Mouse (Mus musculus): ENCODE results near the gene Kcnn3. TPM values are rescaled to one million over a fixed set of nuclear protein-coding genes. Genes with fewer than 3 reads are reported as not detected.
A peak's percentile ranks its signal among the peaks of the same experiment; 100 is the strongest.

The Kcnn3 gene
- polyA plus RNA-seq, 2 experiments: 0.03 TPM; not detected in 1

DNA sequence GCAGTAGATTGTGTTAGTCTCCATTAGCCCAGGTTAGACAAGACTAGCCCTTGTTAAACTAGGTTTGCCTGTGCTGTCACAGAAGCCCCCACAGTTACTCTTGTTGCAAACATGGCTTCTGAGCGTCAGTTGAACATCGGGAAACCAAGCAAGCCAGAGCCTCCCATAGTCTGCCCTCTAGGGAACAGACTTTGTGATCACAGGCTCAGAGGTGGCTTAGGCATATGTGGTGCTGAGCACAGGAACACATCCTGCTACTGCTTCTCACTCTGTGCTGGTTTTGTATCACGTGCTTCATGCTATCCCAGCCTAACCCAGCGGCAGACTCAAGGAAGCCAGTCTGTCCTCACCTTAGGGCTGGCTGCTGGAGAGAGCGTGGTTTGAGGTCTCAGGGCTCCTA, 92.1 kb downstream of the Kcnn3 start:
- H3K9me3 ChIP-seq (ENCODE audit: control insufficient read depth, low read length): no peaks in the 10 kb centered on the region
- H3K27ac ChIP-seq: no peak overlapping the region
- H3K4me3 ChIP-seq (ENCODE audit: insufficient read depth in 1 of 2, low read depth in 2 of 2, low read length in 2 of 2): no peak overlapping the region
- no peak for TF ChIP-seq EP300 (IDR thresholded peaks at IDR 0.05; ENCODE audit: low read depth)
- 60% methylated on average over 5 of the region's 5 CpGs for WGBS (ENCODE audit: insufficient replicate concordance)
- H3K36me3 ChIP-seq (replicated peaks; ENCODE audit: control insufficient read depth, insufficient read depth, low read depth): no peaks in the 10 kb centered on the region
- H3K9ac ChIP-seq (replicated peaks): no peak overlapping the region
- ATAC-seq (ENCODE audit: insufficient read depth): no peak
- DNase-seq (ENCODE audit: low read depth in 3 of 3, low spot score in 3 of 3): no peak
- no peak overlapping the region for H3K4me2 ChIP-seq (ENCODE audit: low read depth)
- H3K27me3 ChIP-seq (ENCODE audit: control insufficient read depth, insufficient read depth, low read length): no peaks in the 10 kb centered on the region
- no peaks in the 10 kb centered on the region for H3K4me1 ChIP-seq (replicated peaks; ENCODE audit: control insufficient read depth in 2 of 2, insufficient read depth in 2 of 2, low read length in 1 of 2)

DNA sequence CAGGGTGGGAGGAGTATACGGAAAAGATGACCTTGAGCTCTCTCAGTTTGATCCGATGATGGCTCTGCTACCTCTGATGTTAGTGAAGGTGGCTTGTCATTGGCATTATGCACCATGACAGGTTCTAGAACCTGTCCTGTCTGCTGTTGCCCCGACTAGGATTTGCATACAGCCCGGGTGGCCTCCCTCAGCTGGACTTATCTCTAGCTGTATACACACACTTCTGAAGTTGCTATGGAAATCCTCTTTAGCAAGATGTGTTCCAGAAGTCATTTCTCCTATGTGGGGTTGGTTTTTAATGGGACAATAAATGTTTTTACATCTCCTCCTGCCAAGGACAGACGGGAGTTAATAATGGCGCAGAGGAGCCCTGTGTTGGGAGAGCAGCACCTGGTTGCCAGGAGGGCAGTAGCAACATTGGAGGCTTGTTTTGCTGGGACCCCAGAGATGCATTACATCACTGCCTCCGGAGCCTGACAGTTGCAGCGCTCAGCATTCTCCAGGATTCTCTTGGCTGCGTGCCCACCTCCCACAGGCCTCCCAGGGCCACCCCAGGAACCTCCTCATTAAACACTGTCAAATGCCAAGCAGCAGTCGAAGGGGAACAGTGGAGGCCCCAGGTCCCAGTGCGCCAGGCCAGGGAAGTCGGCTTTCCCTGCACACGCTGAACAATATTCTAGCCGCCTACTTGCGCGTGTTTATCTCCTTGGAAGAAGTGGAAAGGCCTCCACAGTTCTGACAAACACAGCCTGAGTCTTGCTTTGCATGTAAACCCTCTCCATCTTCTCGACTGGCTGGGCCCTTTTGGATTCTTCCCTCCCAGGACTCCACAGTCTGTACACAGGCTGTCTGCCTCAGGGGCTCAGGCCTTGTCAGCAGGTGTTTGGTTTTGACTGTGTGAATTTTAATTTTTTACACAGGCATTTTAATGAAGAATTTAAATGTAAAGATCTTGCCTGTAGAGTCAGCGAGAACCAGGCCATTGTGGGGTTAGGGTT, 93.9 kb downstream of the Kcnn3 start:
- DNase-seq (ENCODE audit: low read depth in 3 of 3, low spot score in 3 of 3): no peak
- Histone ChIP-seq H3K9ac (replicated peaks) (no peak overlapping the region), H3K9me3 (ENCODE audit: control insufficient read depth, low read length) (no peaks in the 10 kb centered on the region), H3K36me3 (replicated peaks; ENCODE audit: control insufficient read depth, insufficient read depth, low read depth) (no peaks in the 10 kb centered on the region), H3K4me2 (ENCODE audit: low read depth) (no peak overlapping the region), H3K27ac (no peak overlapping the region), H3K4me1 (replicated peaks; ENCODE audit: control insufficient read depth in 2 of 2, insufficient read depth in 2 of 2, low read length in 1 of 2) (no peaks in the 10 kb centered on the region), H3K27me3 (ENCODE audit: control insufficient read depth, insufficient read depth, low read length) (no peaks in the 10 kb centered on the region), H3K4me3 (ENCODE audit: insufficient read depth in 1 of 2, low read depth in 2 of 2, low read length in 2 of 2) (no peak overlapping the region)
- no peak for ATAC-seq (ENCODE audit: insufficient read depth)
- WGBS (ENCODE audit: insufficient replicate concordance): 66% methylated on average over 18 of the region's 18 CpGs
- TF ChIP-seq CTCF (IDR thresholded peaks at IDR 0.05; ENCODE audit: low read depth) (no peak), EP300 (IDR thresholded peaks at IDR 0.05; ENCODE audit: low read depth) (no peak)

DNA sequence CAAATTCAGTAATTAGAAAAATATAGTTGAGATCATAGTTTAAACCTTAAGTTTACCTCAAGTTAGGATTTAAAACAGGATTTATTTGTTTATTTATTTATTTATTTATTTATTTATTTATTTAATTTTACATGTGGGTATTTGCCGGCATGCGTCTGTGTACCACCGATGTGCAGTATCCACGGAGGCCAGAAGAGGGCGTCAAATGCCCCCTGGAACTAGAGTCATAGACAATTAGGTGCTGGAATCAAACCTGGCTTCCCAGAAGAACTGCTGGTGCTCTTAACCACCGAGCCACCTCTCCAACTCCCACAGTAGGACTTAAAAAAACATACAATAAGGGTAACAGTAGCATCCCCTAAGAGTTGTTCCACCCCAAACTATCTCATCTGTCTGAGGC, 96.9 kb downstream of the Kcnn3 start:
- H3K36me3 ChIP-seq (replicated peaks; ENCODE audit: control insufficient read depth, insufficient read depth, low read depth): no peaks in the 10 kb centered on the region
- DNase-seq (ENCODE audit: low read depth in 3 of 3, low spot score in 3 of 3) (no peak), ATAC-seq (ENCODE audit: insufficient read depth) (no peak)
- TF ChIP-seq CTCF (IDR thresholded peaks at IDR 0.05; ENCODE audit: low read depth) (peak; percentile 27; the same call in 1 of the 2 replicates), EP300 (IDR thresholded peaks at IDR 0.05; ENCODE audit: low read depth) (no peak)
- H3K4me3 ChIP-seq (ENCODE audit: insufficient read depth in 1 of 2, low read depth in 2 of 2, low read length in 2 of 2): no peak overlapping the region
- no peak overlapping the region for H3K9ac ChIP-seq (replicated peaks)
- no peak overlapping the region for H3K27ac ChIP-seq
- no peaks in the 10 kb centered on the region for H3K9me3 ChIP-seq (ENCODE audit: control insufficient read depth, low read length)
- no peak overlapping the region for H3K4me2 ChIP-seq (ENCODE audit: low read depth)
- WGBS (ENCODE audit: insufficient replicate concordance): 53% methylated on average over 6 of the region's 6 CpGs
- no peaks in the 10 kb centered on the region for H3K27me3 ChIP-seq (ENCODE audit: control insufficient read depth, insufficient read depth, low read length)
- no peaks in the 10 kb centered on the region for H3K4me1 ChIP-seq (replicated peaks; ENCODE audit: control insufficient read depth in 2 of 2, insufficient read depth in 2 of 2, low read length in 1 of 2)

DNA sequence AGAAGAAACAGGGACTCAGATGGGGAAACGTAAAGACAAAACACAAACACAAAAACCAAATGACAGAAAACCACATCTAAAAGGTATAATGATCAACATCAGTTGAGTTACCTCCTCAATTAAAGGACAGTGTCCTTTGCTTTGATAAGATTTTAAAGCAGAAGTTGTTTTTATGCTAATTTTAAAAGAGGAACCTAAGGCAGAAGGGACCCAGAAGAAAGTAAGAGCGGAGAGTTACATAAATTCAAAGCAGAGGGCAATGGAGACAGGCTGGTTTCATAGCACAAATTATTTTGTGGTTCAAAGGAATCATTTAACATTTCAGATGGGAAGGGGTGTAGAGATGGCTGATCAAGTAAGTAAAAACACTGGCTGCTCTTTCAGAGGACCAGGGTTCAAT, 97.4 kb downstream of the Kcnn3 start:
- Histone ChIP-seq H3K36me3 (replicated peaks; ENCODE audit: control insufficient read depth, insufficient read depth, low read depth) (no peaks in the 10 kb centered on the region), H3K9ac (replicated peaks) (no peak overlapping the region), H3K4me3 (ENCODE audit: insufficient read depth in 1 of 2, low read depth in 2 of 2, low read length in 2 of 2) (no peak overlapping the region), H3K27me3 (ENCODE audit: control insufficient read depth, insufficient read depth, low read length) (no peaks in the 10 kb centered on the region), H3K9me3 (ENCODE audit: control insufficient read depth, low read length) (no peaks in the 10 kb centered on the region), H3K4me1 (replicated peaks; ENCODE audit: control insufficient read depth in 2 of 2, insufficient read depth in 2 of 2, low read length in 1 of 2) (no peaks in the 10 kb centered on the region), H3K27ac (no peak overlapping the region), H3K4me2 (ENCODE audit: low read depth) (no peak overlapping the region)
- 66% methylated on average over 2 of the region's 2 CpGs for WGBS (ENCODE audit: insufficient replicate concordance)
- no peak for TF ChIP-seq CTCF (IDR thresholded peaks at IDR 0.05; ENCODE audit: low read depth)
- no peak for TF ChIP-seq EP300 (IDR thresholded peaks at IDR 0.05; ENCODE audit: low read depth)
- no peak for ATAC-seq (ENCODE audit: insufficient read depth)
- no peak for DNase-seq (ENCODE audit: low read depth in 3 of 3, low spot score in 3 of 3)

DNA sequence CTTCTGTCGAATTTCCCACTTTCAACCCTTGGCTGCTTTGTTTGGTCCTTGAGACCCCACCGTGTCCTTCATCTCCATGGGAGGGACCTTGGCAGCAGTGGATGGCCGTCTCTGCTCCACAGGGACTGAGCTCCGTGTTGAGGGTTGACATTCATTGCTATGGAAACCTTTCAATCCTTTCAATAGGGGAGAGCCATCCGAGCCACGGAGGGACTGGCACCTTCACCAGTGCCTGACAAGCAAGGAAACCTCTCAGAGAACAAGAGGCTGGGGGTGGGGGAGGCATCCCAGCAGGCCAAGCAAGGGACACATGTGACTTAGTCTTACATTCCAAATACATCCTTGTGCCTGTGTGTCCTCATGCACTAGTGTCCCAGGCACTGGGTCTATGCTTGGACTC, 102.9 kb downstream of the Kcnn3 start:
- no peak overlapping the region for H3K4me3 ChIP-seq (ENCODE audit: insufficient read depth in 1 of 2, low read depth in 2 of 2, low read length in 2 of 2)
- DNase-seq (ENCODE audit: low read depth in 3 of 3, low spot score in 3 of 3) (no peak), ATAC-seq (ENCODE audit: insufficient read depth) (no peak)
- H3K27me3 ChIP-seq (ENCODE audit: control insufficient read depth, insufficient read depth, low read length): no peaks in the 10 kb centered on the region
- H3K27ac ChIP-seq: no peak overlapping the region
- TF ChIP-seq CTCF (IDR thresholded peaks at IDR 0.05; ENCODE audit: low read depth) (no peak), EP300 (IDR thresholded peaks at IDR 0.05; ENCODE audit: low read depth) (no peak)
- H3K9me3 ChIP-seq (ENCODE audit: control insufficient read depth, low read length): no peaks in the 10 kb centered on the region
- H3K36me3 ChIP-seq (replicated peaks; ENCODE audit: control insufficient read depth, insufficient read depth, low read depth): no peaks in the 10 kb centered on the region
- H3K4me2 ChIP-seq (ENCODE audit: low read depth): no peak overlapping the region
- 20% methylated on average over 6 of the region's 6 CpGs for WGBS (ENCODE audit: insufficient replicate concordance)
- no peak overlapping the region for H3K9ac ChIP-seq (replicated peaks)
- H3K4me1 ChIP-seq (replicated peaks; ENCODE audit: control insufficient read depth in 2 of 2, insufficient read depth in 2 of 2, low read length in 1 of 2): no peaks in the 10 kb centered on the region
